Mouse (Mus musculus) heart, embryonic 10.5 days (tissue): ENCODE measurements at regions not wholly inside any gene's neighbourhood (a gene's known extent, or its start where the extent isn't known, plus 50 kb on each side); places are given as distances from the start of the nearest gene placed in this dataset.

ENCODE experiments used
- DNase-seq: peaks from one replicate; pipeline ENCODE4 v3.0.0-alpha.2; 2017; ENCODE audit warnings: low spot score
- H3K27ac ChIP-seq: fragments of 300-500 bp; sonication (generic); 2 replicates; pipeline ENCODE4 v1.5.1; 2016; ENCODE audit warnings: mild to moderate bottlenecking
- H3K27me3 ChIP-seq: fragments of 300-500 bp; sonication (generic); 2 replicates; pipeline ENCODE4 v1.6.1; 2016; ENCODE audit warnings: mild to moderate bottlenecking; ENCODE audit not compliant: poor library complexity, insufficient read depth, severe bottlenecking
- H3K36me3 ChIP-seq: fragments of 300-500 bp; sonication (generic); 2 replicates; pipeline ENCODE4 v1.6.1; 2016; ENCODE audit warnings: mild to moderate bottlenecking, moderate library complexity
- H3K4me1 ChIP-seq: fragments of 300-500 bp; sonication (generic); 2 replicates; pipeline ENCODE4 v1.6.1; 2016; ENCODE audit warnings: mild to moderate bottlenecking
- H3K4me3 ChIP-seq: fragments of 300-500 bp; sonication (generic); 2 replicates; pipeline ENCODE4 v1.5.1; 2016; ENCODE audit warnings: mild to moderate bottlenecking, moderate library complexity
- H3K9me3 ChIP-seq: fragments of 300-500 bp; sonication (generic); 2 replicates; pipeline ENCODE4 v1.6.1; 2016; ENCODE audit warnings: mild to moderate bottlenecking, moderate library complexity
- WGBS: fragments of 180-500 bp; shearing (Covaris S2); methylation state at CpG from one replicate; pipeline ENCODE4 v1.1.7; 2016; 5-methylcytosine and 5-hydroxymethylcytosine counted together

GRCm38 (mm10) chr15:8582676-8583075 lies 62.9 kb upstream of the Gm2310 start:
- DNase-seq: no peak
- H3K27me3 ChIP-seq: peaks cover 4% of the 10 kb centered on the region; the same call in 1 of the 2 replicates
- H3K36me3 ChIP-seq: no peaks in the 10 kb centered on the region
- H3K4me3 ChIP-seq: no peak overlapping the region
- WGBS: 63% methylated on average over 6 of the region's 6 CpGs
- H3K4me1 ChIP-seq: no peaks in the 10 kb centered on the region
- H3K9me3 ChIP-seq: no peaks in the 10 kb centered on the region
- H3K27ac ChIP-seq: no peak overlapping the region

GRCm38 (mm10) chr15:8581146-8581913 lies 61.6 kb upstream of the Gm2310 start:
- H3K4me3 ChIP-seq: no peak overlapping the region
- no peak overlapping the region for H3K27ac ChIP-seq
- H3K9me3 ChIP-seq: no peaks in the 10 kb centered on the region
- 62% methylated on average over 8 of the region's 8 CpGs for WGBS
- DNase-seq: no peak
- H3K4me1 ChIP-seq: no peaks in the 10 kb centered on the region
- H3K36me3 ChIP-seq: no peaks in the 10 kb centered on the region
- H3K27me3 ChIP-seq: peaks cover 4% of the 10 kb centered on the region; the same call in 1 of the 2 replicates

- DNase-seq: no peak
- H3K27me3 ChIP-seq: peaks cover 4% of the 10 kb centered on the region; the same call in 1 of the 2 replicates
- H3K4me3 ChIP-seq: no peak overlapping the region
- H3K4me1 ChIP-seq: no peaks in the 10 kb centered on the region
- no peaks in the 10 kb centered on the region for H3K36me3 ChIP-seq
- H3K9me3 ChIP-seq: no peaks in the 10 kb centered on the region
- no peak overlapping the region for H3K27ac ChIP-seq
These were observed 60.3 kb upstream of the Gm2310 start for GRCm38 (mm10) chr15:8580077-8580476.

GRCm38 (mm10) chr15:8577480-8577881 lies 57.7 kb upstream of the Gm2310 start:
- Histone ChIP-seq H3K9me3 (no peaks in the 10 kb centered on the region), H3K27ac (no peak overlapping the region), H3K4me1 (no peaks in the 10 kb centered on the region), H3K36me3 (no peaks in the 10 kb centered on the region), H3K27me3 (peaks cover 4% of the 10 kb centered on the region; the same call in 1 of the 2 replicates), H3K4me3 (no peak overlapping the region)
- DNase-seq: no peak
- 15% methylated on average over 3 of the region's 3 CpGs for WGBS

GRCm38 (mm10) chr15:8576975-8577374 lies 57.2 kb upstream of the Gm2310 start:
- DNase-seq: no peak
- peaks cover 4% of the 10 kb centered on the region; the same call in 1 of the 2 replicates for H3K27me3 ChIP-seq
- H3K4me1 ChIP-seq: no peaks in the 10 kb centered on the region
- H3K4me3 ChIP-seq: no peak overlapping the region
- H3K36me3 ChIP-seq: no peaks in the 10 kb centered on the region
- H3K9me3 ChIP-seq: no peaks in the 10 kb centered on the region
- WGBS: 75% methylated on average over 5 of the region's 5 CpGs
- no peak overlapping the region for H3K27ac ChIP-seq

- Histone ChIP-seq H3K27me3 (peaks cover 15% of the 10 kb centered on the region), H3K27ac (peak overlapping the region; percentile 56; the same call in 1 of the 2 replicates), H3K36me3 (no peaks in the 10 kb centered on the region), H3K4me3 (peak overlapping the region; percentile 67), H3K4me1 (peaks cover 8% of the 10 kb centered on the region; the same call in 1 of the 2 replicates), H3K9me3 (no peaks in the 10 kb centered on the region)
- no peak for DNase-seq
- 9% methylated on average over 11 of the region's 11 CpGs for WGBS
These were observed 49.9 kb upstream of the Gm2310 start for GRCm38 (mm10) chr15:8569617-8570016.
